ENCODE assay signal across 26 mouse cellular contexts in genomic region chrX:7204099-7204498, GRCm38 (mm10).
DNase-seq lines count a peak whose midpoint lies in the region; ATAC-seq and TF ChIP-seq lines count a peak whose summit lies in the region.
"Had no signal": no experiment of that assay in that cellular context is flagged by ENCODE, and none has a peak within 500 bp of the region (broad histone marks: within the 10 kb centered on the region; RNA-seq: fewer than 3 reads in every experiment).

No protein-coding gene starts in this region.

- H3K4me2 ChIP-seq in liver, postnatal 0 days (ENCODE audit: low read depth, low read length), result no peak overlapping the region
- H3K4me2 ChIP-seq: heart, embryonic 12.5 days; liver, embryonic 15.5 days; midbrain, embryonic 12.5 days; neural tube, embryonic 15.5 days had no signal

- peak; percentile 20 for DNase-seq in liver, adult 2 months (ENCODE audit: extremely low read depth, low read depth, low spot score)
- no peak for DNase-seq in liver, postnatal 0 days
- DNase-seq in B cell, adult 2 months, result peak; percentile 1 to 6
- DNase-seq in MEL-GATA-1-ER (ENCODE audit: extremely low read depth, low read depth), result peak; percentile 68
- no peak for DNase-seq in gastrocnemius, postnatal 4 days (ENCODE audit: low spot score in 2 of 2)
- DNase-seq in natural killer cell, adult 2 months (ENCODE audit: low spot score in 2 of 2), result no peak
- DNase-seq: adrenal gland, postnatal 14 days; cerebellum, adult 18-20 months; cerebellum, postnatal 10 days; kidney, adult 2 months; kidney, postnatal 4 days; liver; retina, postnatal 1 day; right cerebral cortex, postnatal 25 days; thymus, postnatal 4 days had no signal

- no peak for TF ChIP-seq POLR2A in liver, adult 2 months (IDR thresholded peaks at IDR 0.05; ENCODE audit: extremely low read depth, insufficient read depth, low read length)

- H3K79me2 ChIP-seq in liver, adult 2 months (ENCODE audit: control insufficient read depth, insufficient read depth, low read length), result no peaks in the 10 kb centered on the region
- H3K79me2 ChIP-seq in macrophage (ENCODE audit: inconsistent target), result no peaks in the 10 kb centered on the region; the same call in 1 of the 2 replicates

- no peaks in the 10 kb centered on the region for H3K4me1 ChIP-seq in liver, adult 2 months (ENCODE audit: control insufficient read depth, insufficient read depth, low read length)
- no peaks in the 10 kb centered on the region for H3K4me1 ChIP-seq in liver, postnatal 0 days (ENCODE audit: insufficient read depth)
- H3K4me1 ChIP-seq: liver, embryonic 15.5 days; midbrain, embryonic 12.5 days; neural tube, embryonic 15.5 days had no signal

- no peak for ATAC-seq in liver, postnatal 0 days
- ATAC-seq in monocyte, adult 5-6 weeks (replicated peaks; ENCODE audit: insufficient number of reproducible peaks, low FRiP score, low TSS enrichment, poor library complexity, severe bottlenecking), result no peak
- ATAC-seq: forebrain, embryonic 16.5 days; hindbrain, embryonic 16.5 days had no signal

- no peaks in the 10 kb centered on the region for H3K27me3 ChIP-seq in liver, adult 2 months (ENCODE audit: control insufficient read depth, insufficient read depth, low read length)
- no peaks in the 10 kb centered on the region for H3K27me3 ChIP-seq in liver, postnatal 0 days (ENCODE audit: insufficient read depth, low read length)
- H3K27me3 ChIP-seq: CH12.LX; heart, embryonic 12.5 days; liver, embryonic 15.5 days; megakaryocyte, embryonic 14.5 days; midbrain, embryonic 12.5 days; neural tube, embryonic 15.5 days had no signal

- H3K4me3 ChIP-seq in liver, adult 2 months (ENCODE audit: insufficient read depth, low read depth, low read length), result no peak overlapping the region
- no peak overlapping the region for H3K4me3 ChIP-seq in liver, postnatal 0 days (ENCODE audit: low read depth, low read length)
- H3K4me3 ChIP-seq in macrophage (ENCODE audit: inconsistent target), result no peak overlapping the region
- H3K4me3 ChIP-seq: erythroblast, embryonic 14.5 days; heart, embryonic 12.5 days; liver, embryonic 15.5 days; megakaryocyte, embryonic 14.5 days; midbrain, embryonic 12.5 days; neural tube, embryonic 15.5 days had no signal

- TF ChIP-seq EP300 in liver, postnatal 0 days (IDR thresholded peaks at IDR 0.05; ENCODE audit: low read depth), result no peak

- WGBS in liver, adult 2 months, result 82% methylated on average over 5 of the region's 5 CpGs
- WGBS in liver, postnatal 0 days (ENCODE audit: insufficient replicate concordance), result 31% methylated on average over 5 of the region's 5 CpGs
- WGBS in macrophage (ENCODE audit: missing documents), result 33% methylated on average over 3 of the region's 5 CpGs

- TF ChIP-seq CTCF in liver, adult 2 months (IDR thresholded peaks at IDR 0.05; ENCODE audit: low read depth, low read length), result no peak
- no peak for TF ChIP-seq CTCF in liver, postnatal 0 days (IDR thresholded peaks at IDR 0.05; ENCODE audit: low read depth)

- no peak overlapping the region for H3K9ac ChIP-seq in liver, adult 2 months (ENCODE audit: low read depth, low read length)
- H3K9ac ChIP-seq in liver, postnatal 0 days (replicated peaks), result no peak overlapping the region
- H3K9ac ChIP-seq: heart, embryonic 12.5 days; liver, embryonic 15.5 days; midbrain, embryonic 12.5 days; neural tube, embryonic 15.5 days had no signal

- no peak overlapping the region for H3K27ac ChIP-seq in liver, adult 2 months (replicated peaks; ENCODE audit: insufficient read depth, low read depth, low read length)
- H3K27ac ChIP-seq in liver, postnatal 0 days (ENCODE audit: low read depth), result no peak overlapping the region
- peak overlapping the region; percentile 45 for H3K27ac ChIP-seq in macrophage
- H3K27ac ChIP-seq: liver, embryonic 15.5 days; midbrain, embryonic 12.5 days; neural tube, embryonic 15.5 days had no signal

- no peaks in the 10 kb centered on the region for H3K36me3 ChIP-seq in liver, adult 2 months (ENCODE audit: control insufficient read depth, insufficient read depth, low read length)
- no peaks in the 10 kb centered on the region for H3K36me3 ChIP-seq in liver, postnatal 0 days (replicated peaks; ENCODE audit: insufficient read depth, low read length)
- H3K36me3 ChIP-seq in macrophage (ENCODE audit: inconsistent target), result no peaks in the 10 kb centered on the region
- H3K36me3 ChIP-seq: heart, embryonic 12.5 days; liver, embryonic 15.5 days; midbrain, embryonic 12.5 days; neural tube, embryonic 15.5 days had no signal

- no peaks in the 10 kb centered on the region for H3K9me3 ChIP-seq in liver, postnatal 0 days (ENCODE audit: low read length)
- H3K9me3 ChIP-seq: heart, embryonic 12.5 days; liver, embryonic 15.5 days; megakaryocyte, embryonic 14.5 days; midbrain, embryonic 12.5 days; neural tube, embryonic 15.5 days had no signal

Comparison
In these comparisons a context has a peak if more than half of its experiments do, and no peak if none do; other contexts are left out.
1. DNase-seq: peak in liver, adult 2 months (single experiment), B cell, adult 2 months (2 of 2) and MEL-GATA-1-ER (single experiment); none in liver, postnatal 0 days (single experiment), gastrocnemius, postnatal 4 days (0 of 2) and natural killer cell, adult 2 months (0 of 2).